Mouse (Mus musculus) cerebellum, adult 11-12 months (tissue): ENCODE measurements at regions not wholly inside any gene's neighbourhood (a gene's known extent, or its start where the extent isn't known, plus 50 kb on each side); places are given as distances from the start of the nearest gene placed in this dataset.

ENCODE experiments used
- DNase-seq: peaks from one replicate; pipeline ENCODE4 v3.0.0; 2022

- DNase-seq: no peak
These were observed 138.4 kb downstream of the Tomm20 start for GRCm38 (mm10) chr8:126807171-126807768.

- no peak for DNase-seq
These were observed 139.1 kb downstream of the Tomm20 start for GRCm38 (mm10) chr8:126806591-126806990.

GRCm38 (mm10) chr8:126806181-126806560 is 139.5 kb downstream of the Tomm20 start:
- DNase-seq: no peak

- no peak for DNase-seq
These were observed 140.1 kb downstream of the Tomm20 start for GRCm38 (mm10) chr8:126805365-126806180.

GRCm38 (mm10) chr8:126804115-126804514 is 141.5 kb downstream of the Tomm20 start:
- no peak for DNase-seq

GRCm38 (mm10) chr8:126802641-126803040 is 143.0 kb downstream of the Tomm20 start:
- DNase-seq: no peak

- DNase-seq: no peak
These were observed 144.7 kb downstream of the Tomm20 start for GRCm38 (mm10) chr8:126800976-126801375.

GRCm38 (mm10) chr8:126797571-126798334 is 147.9 kb downstream of the Tomm20 start:
- DNase-seq: no peak

- DNase-seq: no peak
These were observed 152.0 kb downstream of the Tomm20 start for GRCm38 (mm10) chr8:126793657-126794056.

GRCm38 (mm10) chr8:126791069-126791468 is 154.6 kb downstream of the Tomm20 start:
- no peak for DNase-seq

GRCm38 (mm10) chr8:126790214-126790613 is 155.4 kb downstream of the Tomm20 start:
- no peak for DNase-seq

- DNase-seq: no peak
These were observed 156.6 kb downstream of the Tomm20 start for GRCm38 (mm10) chr8:126789076-126789475.

GRCm38 (mm10) chr8:126788669-126789068 is 157.0 kb downstream of the Tomm20 start:
- no peak for DNase-seq

- DNase-seq: no peak
These were observed 158.2 kb downstream of the Tomm20 start for GRCm38 (mm10) chr8:126787398-126787797.

- DNase-seq: no peak
These were observed 160.4 kb downstream of the Tomm20 start for GRCm38 (mm10) chr8:126785211-126785610.

- no peak for DNase-seq
These were observed 161.0 kb downstream of the Tomm20 start for GRCm38 (mm10) chr8:126784604-126785003.

- no peak for DNase-seq
These were observed 161.8 kb downstream of the Tomm20 start for GRCm38 (mm10) chr8:126783703-126784440.

- DNase-seq: no peak
These were observed 167.0 kb downstream of the Tomm20 start for GRCm38 (mm10) chr8:126778673-126779072.

- DNase-seq: no peak
These were observed 167.5 kb downstream of the Tomm20 start for GRCm38 (mm10) chr8:126778131-126778530.

- no peak for DNase-seq
These were observed 168.8 kb downstream of the Tomm20 start for GRCm38 (mm10) chr8:126776605-126777469.

- DNase-seq: no peak
These were observed 170.3 kb downstream of the Tomm20 start for GRCm38 (mm10) chr8:126775334-126775733.

- DNase-seq: no peak
These were observed 170.8 kb downstream of the Tomm20 start for GRCm38 (mm10) chr8:126774816-126775215.
